Mouse (Mus musculus): Measurements from ENCODE around the gene Kcnk2. TPM values are rescaled to one million over a fixed set of nuclear protein-coding genes. Genes with fewer than 3 reads are reported as not detected.

Kcnk2 gene
- 0.05 TPM in 1 of 2 replicates, not detected in the other for polyA plus RNA-seq (2012; rRNA removed)

DNA sequence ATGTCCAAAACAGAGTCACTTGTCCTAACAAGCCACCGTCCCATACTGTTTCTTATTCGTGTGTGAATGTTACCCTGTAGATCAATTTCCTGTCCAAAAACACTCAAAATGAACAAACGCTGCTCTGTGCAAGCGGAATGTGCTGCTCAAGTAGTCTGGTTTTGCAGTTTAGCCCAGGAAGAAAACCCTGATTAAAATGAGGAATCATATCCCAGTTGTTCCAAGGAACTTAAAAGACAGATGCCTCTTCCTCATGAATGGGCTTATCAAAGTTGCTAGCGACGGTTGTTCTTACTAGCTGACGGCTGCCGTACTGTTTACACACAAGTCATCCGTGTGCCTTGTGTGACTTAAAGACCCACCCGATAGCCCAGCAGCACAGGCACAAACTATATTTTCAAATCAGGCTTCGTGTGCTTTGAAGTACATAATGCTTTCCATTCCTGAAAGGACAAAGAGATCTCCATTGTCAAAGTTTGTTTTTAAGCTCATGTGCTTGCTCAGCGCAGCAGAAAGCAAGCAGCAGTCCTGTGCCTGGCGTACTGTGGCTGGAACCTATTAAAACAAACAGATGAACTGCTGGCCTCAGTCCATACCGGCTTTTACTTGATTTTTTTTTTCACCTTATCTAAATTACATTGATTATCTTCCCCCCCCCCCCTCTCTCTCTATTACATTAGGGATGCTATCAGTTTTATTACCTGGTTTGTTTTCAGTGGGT is at the start of gene Kcnk2:
TSS of gene Kcnk2 (minus strand) at position 51 of the 721 bp plus-strand sequence.
- no peak for TF ChIP-seq CTCF (IDR thresholded peaks at IDR 0.05; ENCODE audit: extremely low read depth, insufficient read depth, insufficient read length, insufficient replicate concordance)
- TF ChIP-seq POLR2A (IDR thresholded peaks at IDR 0.05; ENCODE audit: low read depth, low read length), result no peak
- DNase-seq (ENCODE audit: low read depth in 1 of 2, low spot score in 2 of 2), result no peak
- WGBS, result 63% methylated on average over 14 of the region's 14 CpGs
- no peak within 1 kb of the TSS for H3K4me3 ChIP-seq (ENCODE audit: extremely low read depth, insufficient read depth, insufficient read length)
- H3K27ac ChIP-seq (ENCODE audit: insufficient read depth, low read length), result no peak within 1 kb of the TSS
- no peaks in the 10 kb centered on the region for H3K4me1 ChIP-seq (ENCODE audit: control insufficient read depth, insufficient read depth, insufficient read length)
- no peaks in the 10 kb centered on the region for H3K27me3 ChIP-seq (ENCODE audit: control insufficient read depth, insufficient read depth, low read length)
- H3K36me3 ChIP-seq (ENCODE audit: control insufficient read depth, insufficient read depth, low read length), result no peaks in the 10 kb centered on the region

DNA sequence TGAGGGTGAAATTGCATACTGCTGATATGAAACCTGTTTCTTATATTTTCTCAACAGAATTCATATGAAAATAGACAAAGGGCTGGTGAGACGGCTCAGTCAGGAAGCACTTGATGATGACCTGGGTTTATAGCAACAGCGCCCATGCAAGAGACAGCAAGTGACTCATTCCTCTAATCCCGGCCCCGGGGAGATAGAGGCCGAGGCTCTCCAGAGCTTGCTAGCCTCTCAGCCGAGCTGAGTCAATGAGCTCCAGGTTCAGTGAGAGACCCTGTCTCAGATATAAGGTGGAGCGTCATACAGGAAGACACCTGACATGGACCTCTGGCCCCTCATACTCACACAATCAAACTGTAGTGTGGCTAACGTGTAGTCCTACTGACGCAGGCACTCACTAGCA is 38.7 kb upstream of the Kcnk2 start:
- Histone ChIP-seq H3K27ac (ENCODE audit: insufficient read depth, low read length) (no peak overlapping the region), H3K27me3 (ENCODE audit: control insufficient read depth, insufficient read depth, low read length) (no peaks in the 10 kb centered on the region), H3K4me1 (ENCODE audit: control insufficient read depth, insufficient read depth, insufficient read length) (no peaks in the 10 kb centered on the region), H3K36me3 (ENCODE audit: control insufficient read depth, insufficient read depth, low read length) (no peaks in the 10 kb centered on the region), H3K4me3 (ENCODE audit: extremely low read depth, insufficient read depth, insufficient read length) (no peak overlapping the region)
- DNase-seq (ENCODE audit: low read depth in 1 of 2, low spot score in 2 of 2), result no peak
- TF ChIP-seq CTCF (IDR thresholded peaks at IDR 0.05; ENCODE audit: extremely low read depth, insufficient read depth, insufficient read length, insufficient replicate concordance) (no peak), POLR2A (IDR thresholded peaks at IDR 0.05; ENCODE audit: low read depth, low read length) (no peak)
- 87% methylated on average over 9 of the region's 9 CpGs for WGBS

DNA sequence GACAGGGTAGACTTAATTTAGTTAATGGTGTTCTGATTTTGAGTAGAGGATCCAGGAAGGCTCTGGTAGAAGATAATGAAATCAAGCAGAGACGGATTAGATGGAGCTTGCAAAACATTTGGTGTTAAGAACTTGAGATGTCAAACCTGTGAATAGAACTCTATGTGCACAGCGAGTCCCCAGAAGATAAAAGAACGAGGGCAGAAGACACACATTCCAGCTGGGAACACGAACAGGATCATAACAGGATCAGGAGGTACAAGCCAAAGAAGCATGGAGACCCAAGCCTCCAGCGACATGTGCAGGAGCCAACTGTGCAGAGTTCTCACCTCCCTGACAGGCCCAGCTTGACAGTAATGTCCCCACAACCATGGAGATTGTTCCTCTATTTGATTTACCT is 35.1 kb upstream of the Kcnk2 start:
- H3K27me3 ChIP-seq (ENCODE audit: control insufficient read depth, insufficient read depth, low read length), result no peaks in the 10 kb centered on the region
- no peak overlapping the region for H3K27ac ChIP-seq (ENCODE audit: insufficient read depth, low read length)
- TF ChIP-seq POLR2A (IDR thresholded peaks at IDR 0.05; ENCODE audit: low read depth, low read length) (no peak), CTCF (IDR thresholded peaks at IDR 0.05; ENCODE audit: extremely low read depth, insufficient read depth, insufficient read length, insufficient replicate concordance) (no peak)
- H3K36me3 ChIP-seq (ENCODE audit: control insufficient read depth, insufficient read depth, low read length), result no peaks in the 10 kb centered on the region
- DNase-seq (ENCODE audit: low read depth in 1 of 2, low spot score in 2 of 2), result no peak
- H3K4me3 ChIP-seq (ENCODE audit: extremely low read depth, insufficient read depth, insufficient read length), result no peak overlapping the region
- no peaks in the 10 kb centered on the region for H3K4me1 ChIP-seq (ENCODE audit: control insufficient read depth, insufficient read depth, insufficient read length)
- 76% methylated on average over 5 of the region's 5 CpGs for WGBS

DNA sequence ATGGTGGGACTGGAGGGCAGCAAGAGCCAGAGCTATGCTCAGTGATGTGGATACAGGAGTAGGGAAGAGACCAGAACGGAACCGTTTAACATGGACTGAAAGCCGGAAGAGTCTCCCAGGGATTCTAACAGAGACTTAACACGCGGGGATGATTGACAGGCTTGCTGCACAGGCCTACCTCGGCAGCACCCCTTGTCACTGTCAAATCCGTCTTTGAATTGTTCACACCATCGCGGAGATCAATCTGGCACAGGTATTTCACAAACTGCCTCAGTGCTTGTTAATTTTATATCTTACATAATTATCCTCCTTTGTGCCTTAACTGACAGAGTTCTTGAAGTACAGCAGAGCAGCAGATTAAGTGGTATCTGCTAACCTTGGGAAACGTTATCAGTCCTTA is 33.4 kb upstream of the Kcnk2 start:
- Histone ChIP-seq H3K27me3 (ENCODE audit: control insufficient read depth, insufficient read depth, low read length) (no peaks in the 10 kb centered on the region), H3K36me3 (ENCODE audit: control insufficient read depth, insufficient read depth, low read length) (no peaks in the 10 kb centered on the region)

DNA sequence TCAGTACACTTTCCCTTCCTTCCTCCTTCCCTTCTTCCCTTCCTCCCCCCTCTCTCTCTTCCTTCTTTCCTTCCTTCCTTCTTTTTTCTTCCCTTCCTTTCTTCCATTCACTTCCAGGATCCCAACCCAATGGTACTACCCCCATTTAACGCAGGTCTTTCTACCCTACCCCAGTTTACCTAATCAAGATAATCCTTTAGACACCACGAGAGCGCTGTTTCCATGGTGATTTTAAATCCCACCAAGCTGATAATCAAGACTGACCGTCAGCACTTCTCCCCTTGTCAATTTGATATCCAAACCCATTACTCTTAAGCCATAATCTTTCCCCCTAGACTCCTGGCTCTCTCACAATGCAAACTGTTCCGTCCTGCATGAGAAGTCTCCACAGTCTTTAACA is 29.4 kb upstream of the Kcnk2 start:
- Histone ChIP-seq H3K27ac (ENCODE audit: insufficient read depth, low read length) (no peak overlapping the region), H3K36me3 (ENCODE audit: control insufficient read depth, insufficient read depth, low read length) (no peaks in the 10 kb centered on the region), H3K4me1 (ENCODE audit: control insufficient read depth, insufficient read depth, insufficient read length) (no peaks in the 10 kb centered on the region), H3K4me3 (ENCODE audit: extremely low read depth, insufficient read depth, insufficient read length) (no peak overlapping the region), H3K27me3 (ENCODE audit: control insufficient read depth, insufficient read depth, low read length) (no peaks in the 10 kb centered on the region)
- no peak for DNase-seq (ENCODE audit: low read depth in 1 of 2, low spot score in 2 of 2)
- WGBS, result 73% methylated on average over 5 of the region's 5 CpGs
- TF ChIP-seq CTCF (IDR thresholded peaks at IDR 0.05; ENCODE audit: extremely low read depth, insufficient read depth, insufficient read length, insufficient replicate concordance) (no peak), POLR2A (IDR thresholded peaks at IDR 0.05; ENCODE audit: low read depth, low read length) (no peak)

More for the DNA sequence above, 33.4 kb upstream of the Kcnk2 start:
- H3K4me1 ChIP-seq (ENCODE audit: control insufficient read depth, insufficient read depth, insufficient read length), result no peaks in the 10 kb centered on the region
- 90% methylated on average over 10 of the region's 10 CpGs for WGBS
- no peak overlapping the region for H3K27ac ChIP-seq (ENCODE audit: insufficient read depth, low read length)
- no peak for DNase-seq (ENCODE audit: low read depth in 1 of 2, low spot score in 2 of 2)
- TF ChIP-seq POLR2A (IDR thresholded peaks at IDR 0.05; ENCODE audit: low read depth, low read length) (no peak), CTCF (IDR thresholded peaks at IDR 0.05; ENCODE audit: extremely low read depth, insufficient read depth, insufficient read length, insufficient replicate concordance) (no peak)
- H3K4me3 ChIP-seq (ENCODE audit: extremely low read depth, insufficient read depth, insufficient read length), result no peak overlapping the region

DNA sequence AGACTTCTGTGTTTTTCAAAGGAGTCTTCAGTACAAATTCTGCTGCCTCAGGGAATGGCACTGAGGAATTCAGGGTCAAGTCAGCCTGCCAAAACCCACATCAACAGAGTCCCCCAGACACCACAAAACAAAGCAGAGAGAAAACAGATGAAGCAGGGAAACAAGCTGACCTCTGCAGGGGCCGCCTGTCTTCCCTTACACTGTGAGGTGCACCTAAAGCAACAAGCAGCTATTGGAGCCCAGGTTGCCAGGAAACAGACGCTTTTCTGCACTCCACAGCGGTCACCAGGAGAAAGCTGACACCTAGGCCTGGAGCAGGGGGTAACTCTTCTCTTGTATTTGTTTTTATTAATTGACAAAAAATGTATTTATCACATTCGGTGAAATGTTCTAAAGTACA is 28.5 kb upstream of the Kcnk2 start:
- DNase-seq (ENCODE audit: low read depth in 1 of 2, low spot score in 2 of 2), result no peak
- 62% methylated on average over 4 of the region's 4 CpGs for WGBS
- Histone ChIP-seq H3K36me3 (ENCODE audit: control insufficient read depth, insufficient read depth, low read length) (no peaks in the 10 kb centered on the region), H3K27me3 (ENCODE audit: control insufficient read depth, insufficient read depth, low read length) (no peaks in the 10 kb centered on the region), H3K4me3 (ENCODE audit: extremely low read depth, insufficient read depth, insufficient read length) (no peak overlapping the region), H3K27ac (ENCODE audit: insufficient read depth, low read length) (no peak overlapping the region), H3K4me1 (ENCODE audit: control insufficient read depth, insufficient read depth, insufficient read length) (no peaks in the 10 kb centered on the region)
- TF ChIP-seq POLR2A (IDR thresholded peaks at IDR 0.05; ENCODE audit: low read depth, low read length), result no peak
- TF ChIP-seq CTCF (IDR thresholded peaks at IDR 0.05; ENCODE audit: extremely low read depth, insufficient read depth, insufficient read length, insufficient replicate concordance), result no peak

DNA sequence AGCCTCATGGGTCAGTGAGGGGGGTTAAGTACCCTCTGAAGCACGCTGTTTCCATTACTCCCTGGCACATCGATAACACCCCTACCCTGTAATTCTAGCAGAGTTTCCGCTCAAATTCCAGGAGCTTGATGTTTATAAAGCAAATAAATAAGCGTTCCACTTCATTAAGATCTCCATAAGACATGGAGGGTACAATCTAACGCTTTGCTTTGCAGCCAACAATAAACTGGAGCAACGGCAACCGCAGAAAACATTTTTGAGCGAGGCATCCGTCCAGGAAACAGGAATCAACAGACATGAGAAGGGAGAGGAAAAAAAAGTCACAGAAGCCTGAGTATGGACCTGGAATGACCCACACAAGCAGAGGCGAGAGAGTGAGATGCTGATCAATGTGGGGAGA is 27.5 kb upstream of the Kcnk2 start:
- H3K4me1 ChIP-seq (ENCODE audit: control insufficient read depth, insufficient read depth, insufficient read length), result no peaks in the 10 kb centered on the region

More for the DNA sequence above, 27.5 kb upstream of the Kcnk2 start:
- no peak for TF ChIP-seq POLR2A (IDR thresholded peaks at IDR 0.05; ENCODE audit: low read depth, low read length)
- TF ChIP-seq CTCF (IDR thresholded peaks at IDR 0.05; ENCODE audit: extremely low read depth, insufficient read depth, insufficient read length, insufficient replicate concordance), result no peak
- Histone ChIP-seq H3K4me3 (ENCODE audit: extremely low read depth, insufficient read depth, insufficient read length) (no peak overlapping the region), H3K36me3 (ENCODE audit: control insufficient read depth, insufficient read depth, low read length) (no peaks in the 10 kb centered on the region), H3K27me3 (ENCODE audit: control insufficient read depth, insufficient read depth, low read length) (no peaks in the 10 kb centered on the region), H3K27ac (ENCODE audit: insufficient read depth, low read length) (no peak overlapping the region)
- 82% methylated on average over 10 of the region's 10 CpGs for WGBS
- DNase-seq (ENCODE audit: low read depth in 1 of 2, low spot score in 2 of 2), result no peak
